Mouse (Mus musculus) stomach, embryonic 15.5 days (tissue): ENCODE results near the gene Sox6. TPM values are rescaled to one million over a fixed set of nuclear protein-coding genes. Genes with fewer than 3 reads are reported as not detected.

Experiments used
- ATAC-seq: fragments of 200-750 bp; cut with Nextera tagmentation; 2 replicates; pipeline ENCODE4 v1.8.0; 2017; ENCODE audit warnings: low read depth, moderate number of reproducible peaks, moderate TSS enrichment; ENCODE audit not compliant: insufficient read depth, low FRiP score
- H3K27ac ChIP-seq: fragments of 300-500 bp; sonication (generic); 2 replicates; pipeline ENCODE4 v1.5.1; 2015; ENCODE audit warnings: mild to moderate bottlenecking, inconsistent platforms
- H3K27me3 ChIP-seq: fragments of 300-500 bp; sonication (generic); replicated peaks from 2 replicates; pipeline ENCODE4 v1.6.1; 2015; ENCODE audit warnings: inconsistent platforms
- H3K36me3 ChIP-seq: fragments of 300-500 bp; sonication (generic); 2 replicates; pipeline ENCODE4 v1.6.1; 2015; ENCODE audit warnings: inconsistent platforms
- H3K4me1 ChIP-seq: fragments of 300-500 bp; sonication (generic); 2 replicates; pipeline ENCODE4 v1.6.1; 2015; ENCODE audit warnings: inconsistent platforms
- H3K4me2 ChIP-seq: fragments of 300-500 bp; sonication (generic); 2 replicates; pipeline ENCODE4 v1.6.1; 2015; ENCODE audit warnings: mild to moderate bottlenecking, inconsistent platforms
- H3K4me3 ChIP-seq: fragments of 300-500 bp; sonication (generic); replicated peaks from 2 replicates; pipeline ENCODE4 v1.5.1; 2015; ENCODE audit warnings: inconsistent platforms
- H3K9ac ChIP-seq: fragments of 300-500 bp; sonication (generic); 2 replicates; pipeline ENCODE4 v1.6.1; 2015; ENCODE audit warnings: inconsistent platforms
- H3K9me3 ChIP-seq: fragments of 300-500 bp; sonication (generic); 2 replicates; pipeline ENCODE4 v1.6.1; 2016; ENCODE audit warnings: inconsistent platforms
- WGBS: fragments of 180-500 bp; shearing (Covaris S2); methylation state at CpG from one replicate; pipeline ENCODE4 v1.1.7; 2015; 5-methylcytosine and 5-hydroxymethylcytosine counted together
- polyA plus RNA-seq: library from polyadenylated mRNA; unstranded; fragments of >200 nt; fragmentation: Nextera tagmentation; extraction: Ambion mirVana; gene quantifications from 2 replicates; pipeline ENCODE4 v1.2.1, GENCODE M21; 2015

Gene Sox6
- polyA plus RNA-seq, 1 experiment from 2014 or later, result 42.4 TPM

GRCm38 (mm10) chr7:116033371-116034241, 5.0 kb downstream of the Sox6 start:
- Histone ChIP-seq H3K4me1 (peaks cover 19% of the 10 kb centered on the region; the same call in 1 of the 2 replicates), H3K27me3 (peaks cover 28% of the 10 kb centered on the region), H3K9ac (peak overlapping the region; percentile 48), H3K27ac (peak overlapping the region; percentile 77), H3K4me3 (peak overlapping the region; percentile 63), H3K9me3 (no peaks in the 10 kb centered on the region), H3K36me3 (no peaks in the 10 kb centered on the region), H3K4me2 (peak overlapping the region; percentile 98)
- ATAC-seq, result peak; percentile 15; the same call in 1 of the 2 replicates
- WGBS, result under 1% methylated on average over 53 of the region's 54 CpGs

GRCm38 (mm10) chr7:116032596-116033307, 5.8 kb downstream of the Sox6 start:
- H3K9ac ChIP-seq, result peak overlapping the region; percentile 68; the same call in 1 of the 2 replicates
- no peaks in the 10 kb centered on the region for H3K36me3 ChIP-seq
- H3K9me3 ChIP-seq, result no peaks in the 10 kb centered on the region
- H3K4me1 ChIP-seq, result peaks cover 16% of the 10 kb centered on the region; the same call in 1 of the 2 replicates
- peak overlapping the region; percentile 98 for H3K4me2 ChIP-seq
- H3K27ac ChIP-seq, result peak overlapping the region; percentile 78
- H3K27me3 ChIP-seq, result peaks cover 28% of the 10 kb centered on the region
- peak overlapping the region; percentile 63 for H3K4me3 ChIP-seq
- under 1% methylated on average over 11 of the region's 11 CpGs for WGBS
- no peak for ATAC-seq

- Histone ChIP-seq H3K27ac (peak overlapping the region; percentile 78), H3K27me3 (peaks cover 22% of the 10 kb centered on the region), H3K9ac (peak overlapping the region; percentile 68), H3K4me2 (peak overlapping the region; percentile 98), H3K4me3 (peak overlapping the region; percentile 59), H3K4me1 (peaks cover 16% of the 10 kb centered on the region; the same call in 1 of the 2 replicates), H3K9me3 (no peaks in the 10 kb centered on the region), H3K36me3 (no peaks in the 10 kb centered on the region)
- peak; percentile 48 for ATAC-seq
- WGBS, result under 1% methylated on average over 65 of the region's 65 CpGs
Measured at GRCm38 (mm10) chr7:116031718-116032595, 6.6 kb downstream of the Sox6 start.

- ATAC-seq, result no peak
- peak overlapping the region; percentile 78; the same call in 1 of the 2 replicates for H3K27ac ChIP-seq
Measured at GRCm38 (mm10) chr7:116031388-116031717, 7.2 kb downstream of the Sox6 start.

GRCm38 (mm10) chr7:116030597-116031387, 7.8 kb downstream of the Sox6 start:
- Histone ChIP-seq H3K27ac (peak overlapping the region; percentile 78; the same call in 1 of the 2 replicates), H3K36me3 (no peaks in the 10 kb centered on the region), H3K4me2 (peak overlapping the region; percentile 98), H3K4me3 (peak overlapping the region; percentile 59), H3K4me1 (peaks cover 16% of the 10 kb centered on the region; the same call in 1 of the 2 replicates), H3K27me3 (peaks cover 11% of the 10 kb centered on the region), H3K9me3 (no peaks in the 10 kb centered on the region), H3K9ac (0 out of 2 replicates have a peak overlapping the region, but pooled peaks have one; percentile 68)
- WGBS, result 30% methylated on average over 26 of the region's 26 CpGs
- ATAC-seq, result no peak

More at GRCm38 (mm10) chr7:116031388-116031717, 7.2 kb downstream of the Sox6 start:
- H3K36me3 ChIP-seq, result no peaks in the 10 kb centered on the region
- 2% methylated on average over 14 of the region's 14 CpGs for WGBS
- peak overlapping the region; percentile 98 for H3K4me2 ChIP-seq
- H3K4me3 ChIP-seq, result peak overlapping the region; percentile 59
- peaks cover 16% of the 10 kb centered on the region; the same call in 1 of the 2 replicates for H3K4me1 ChIP-seq
- H3K9ac ChIP-seq, result peak overlapping the region; percentile 68; the same call in 1 of the 2 replicates
- peaks cover 16% of the 10 kb centered on the region for H3K27me3 ChIP-seq
- H3K9me3 ChIP-seq, result no peaks in the 10 kb centered on the region

- no peaks in the 10 kb centered on the region for H3K36me3 ChIP-seq
- H3K4me3 ChIP-seq, result no peak overlapping the region
- 71% methylated on average over 3 of the region's 3 CpGs for WGBS
- H3K4me1 ChIP-seq, result peaks cover 16% of the 10 kb centered on the region; the same call in 1 of the 2 replicates
- no peak for ATAC-seq
- peaks cover 7% of the 10 kb centered on the region for H3K27me3 ChIP-seq
- H3K27ac ChIP-seq, result no peak overlapping the region
- H3K9me3 ChIP-seq, result no peaks in the 10 kb centered on the region
- H3K9ac ChIP-seq, result no peak overlapping the region
- 0 out of 2 replicates have a peak overlapping the region, but pooled peaks have one; percentile 98 for H3K4me2 ChIP-seq
Measured at GRCm38 (mm10) chr7:116029991-116030390, 8.6 kb downstream of the Sox6 start.

GRCm38 (mm10) chr7:116002726-116003125, 35.9 kb downstream of the Sox6 start:
- Histone ChIP-seq H3K27ac (no peak overlapping the region), H3K4me3 (no peak overlapping the region), H3K4me2 (no peak overlapping the region), H3K4me1 (no peaks in the 10 kb centered on the region), H3K9ac (no peak overlapping the region), H3K9me3 (no peaks in the 10 kb centered on the region), H3K27me3 (no peaks in the 10 kb centered on the region), H3K36me3 (no peaks in the 10 kb centered on the region)
- ATAC-seq, result no peak
- WGBS, result 84% methylated on average over 4 of the region's 4 CpGs

GRCm38 (mm10) chr7:115988109-115988779, 50.4 kb downstream of the Sox6 start:
- 82% methylated on average over 2 of the region's 2 CpGs for WGBS
- Histone ChIP-seq H3K36me3 (no peaks in the 10 kb centered on the region), H3K27me3 (no peaks in the 10 kb centered on the region), H3K4me2 (no peak overlapping the region), H3K27ac (no peak overlapping the region), H3K4me3 (no peak overlapping the region), H3K9me3 (no peaks in the 10 kb centered on the region), H3K4me1 (no peaks in the 10 kb centered on the region), H3K9ac (no peak overlapping the region)
- ATAC-seq, result no peak

- Histone ChIP-seq H3K27ac (no peak overlapping the region), H3K9me3 (no peaks in the 10 kb centered on the region), H3K4me3 (no peak overlapping the region), H3K36me3 (no peaks in the 10 kb centered on the region), H3K27me3 (no peaks in the 10 kb centered on the region), H3K9ac (no peak overlapping the region), H3K4me1 (no peaks in the 10 kb centered on the region), H3K4me2 (no peak overlapping the region)
- no peak for ATAC-seq
- WGBS, result 78% methylated on average over 6 of the region's 6 CpGs
Measured at GRCm38 (mm10) chr7:115985716-115986115, 52.9 kb downstream of the Sox6 start.

- Histone ChIP-seq H3K4me2 (no peak overlapping the region), H3K27me3 (no peaks in the 10 kb centered on the region), H3K4me1 (no peaks in the 10 kb centered on the region), H3K9ac (no peak overlapping the region), H3K36me3 (no peaks in the 10 kb centered on the region), H3K4me3 (no peak overlapping the region), H3K27ac (no peak overlapping the region), H3K9me3 (no peaks in the 10 kb centered on the region)
- no peak for ATAC-seq
- 92% methylated on average over 3 of the region's 3 CpGs for WGBS
Measured at GRCm38 (mm10) chr7:115984076-115984475, 54.5 kb downstream of the Sox6 start.
